Mouse (Mus musculus): ENCODE measurements around the gene Cyth3. TPM values are rescaled to one million over a fixed set of nuclear protein-coding genes. Genes with fewer than 3 reads are reported as not detected.
A peak's percentile ranks its signal among the peaks of the same experiment; 100 is the strongest.

The Cyth3 gene
- polyA plus RNA-seq, 1 experiment from 2014 or later = 40.7 TPM

- WGBS = 96% methylated on average over 3 of the region's 3 CpGs
- Histone ChIP-seq H3K9me3 (replicated peaks; ENCODE audit: control insufficient read depth, low read length, poor library complexity, severe bottlenecking) (no peaks in the 10 kb centered on the region), H3K36me3 (ENCODE audit: control insufficient read depth, insufficient read depth, low read length) (no peaks in the 10 kb centered on the region), H3K27ac (ENCODE audit: low read length) (no peak overlapping the region), H3K4me2 (ENCODE audit: low read length) (no peak overlapping the region), H3K27me3 (ENCODE audit: control insufficient read depth, insufficient read depth, low read depth, low read length) (no peaks in the 10 kb centered on the region), H3K9ac (ENCODE audit: low read depth, low read length) (no peak overlapping the region), H3K4me3 (ENCODE audit: low read depth, low read length) (no peak overlapping the region), H3K4me1 (ENCODE audit: control insufficient read depth, insufficient read depth, low read length) (peaks cover 10% of the 10 kb centered on the region)
- no peak for ATAC-seq
Measured at GRCm38 (mm10) chr5:143630214-143630613, 8.0 kb downstream of the Cyth3 start.

GRCm38 (mm10) chr5:143630738-143631137, 8.5 kb downstream of the Cyth3 start:
- Histone ChIP-seq H3K4me3 (ENCODE audit: low read depth, low read length) (no peak overlapping the region), H3K9ac (ENCODE audit: low read depth, low read length) (no peak overlapping the region), H3K4me2 (ENCODE audit: low read length) (no peak overlapping the region), H3K27me3 (ENCODE audit: control insufficient read depth, insufficient read depth, low read depth, low read length) (no peaks in the 10 kb centered on the region), H3K27ac (ENCODE audit: low read length) (no peak overlapping the region), H3K9me3 (replicated peaks; ENCODE audit: control insufficient read depth, low read length, poor library complexity, severe bottlenecking) (no peaks in the 10 kb centered on the region), H3K36me3 (ENCODE audit: control insufficient read depth, insufficient read depth, low read length) (no peaks in the 10 kb centered on the region), H3K4me1 (ENCODE audit: control insufficient read depth, insufficient read depth, low read length) (peaks cover 10% of the 10 kb centered on the region)
- ATAC-seq = no peak
- WGBS = 92% methylated on average over 8 of the region's 8 CpGs

DNA sequence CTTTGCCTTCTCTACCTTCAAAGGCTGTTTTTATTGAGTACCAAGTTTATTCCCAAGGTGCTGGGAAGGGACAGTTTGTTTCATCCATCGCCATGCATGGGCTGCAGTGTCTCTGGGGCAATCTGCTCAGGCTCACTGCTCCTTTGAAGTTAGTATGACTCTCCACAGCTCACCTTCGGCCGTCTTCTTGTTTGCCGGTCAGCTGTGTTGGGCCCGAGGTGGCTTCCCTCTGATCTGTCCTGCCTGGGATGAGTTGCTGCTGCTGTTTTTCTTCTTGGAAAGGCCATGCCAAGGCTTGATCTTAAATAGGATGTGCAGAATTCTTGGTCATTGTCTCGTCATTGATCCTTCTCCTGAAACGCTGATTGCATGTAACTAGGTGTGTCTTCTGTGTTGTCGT, 9.3 kb downstream of the Cyth3 start:
- Histone ChIP-seq H3K4me2 (ENCODE audit: low read length) (no peak overlapping the region), H3K4me1 (ENCODE audit: control insufficient read depth, insufficient read depth, low read length) (peaks cover 10% of the 10 kb centered on the region), H3K9ac (ENCODE audit: low read depth, low read length) (no peak overlapping the region), H3K36me3 (ENCODE audit: control insufficient read depth, insufficient read depth, low read length) (no peaks in the 10 kb centered on the region), H3K27me3 (ENCODE audit: control insufficient read depth, insufficient read depth, low read depth, low read length) (no peaks in the 10 kb centered on the region), H3K9me3 (replicated peaks; ENCODE audit: control insufficient read depth, low read length, poor library complexity, severe bottlenecking) (no peaks in the 10 kb centered on the region), H3K27ac (ENCODE audit: low read length) (no peak overlapping the region), H3K4me3 (ENCODE audit: low read depth, low read length) (no peak overlapping the region)
- 84% methylated on average over 8 of the region's 8 CpGs for WGBS
- no peak for ATAC-seq

GRCm38 (mm10) chr5:143632674-143633557, 10.7 kb downstream of the Cyth3 start:
- Histone ChIP-seq H3K27ac (ENCODE audit: low read length) (0 out of 2 replicates have a peak overlapping the region, but pooled peaks have one; percentile 7), H3K9me3 (replicated peaks; ENCODE audit: control insufficient read depth, low read length, poor library complexity, severe bottlenecking) (no peaks in the 10 kb centered on the region), H3K36me3 (ENCODE audit: control insufficient read depth, insufficient read depth, low read length) (no peaks in the 10 kb centered on the region), H3K27me3 (ENCODE audit: control insufficient read depth, insufficient read depth, low read depth, low read length) (no peaks in the 10 kb centered on the region), H3K4me2 (ENCODE audit: low read length) (no peak overlapping the region), H3K4me3 (ENCODE audit: low read depth, low read length) (no peak overlapping the region), H3K9ac (ENCODE audit: low read depth, low read length) (no peak overlapping the region), H3K4me1 (ENCODE audit: control insufficient read depth, insufficient read depth, low read length) (peaks cover 10% of the 10 kb centered on the region)
- 65% methylated on average over 9 of the region's 9 CpGs for WGBS
- no peak for ATAC-seq

DNA sequence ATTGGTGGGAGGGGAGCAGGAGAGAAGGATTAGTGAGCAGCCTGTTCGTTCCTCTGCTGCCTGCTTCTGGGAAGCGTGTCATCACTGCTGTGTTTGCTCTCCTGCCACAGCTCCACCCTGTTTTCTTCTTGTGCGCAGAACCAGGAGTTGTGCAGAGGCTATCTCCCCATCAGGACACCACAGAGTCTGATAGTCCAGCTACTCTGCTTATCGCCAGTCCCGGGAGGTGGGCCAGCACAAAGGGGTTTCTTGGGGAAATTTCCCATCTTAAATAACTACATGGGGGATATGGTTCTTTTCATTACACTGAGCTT, 11.3 kb downstream of the Cyth3 start:
- 42% methylated on average over 5 of the region's 5 CpGs for WGBS
- no peak overlapping the region for H3K9ac ChIP-seq (ENCODE audit: low read depth, low read length)

DNA sequence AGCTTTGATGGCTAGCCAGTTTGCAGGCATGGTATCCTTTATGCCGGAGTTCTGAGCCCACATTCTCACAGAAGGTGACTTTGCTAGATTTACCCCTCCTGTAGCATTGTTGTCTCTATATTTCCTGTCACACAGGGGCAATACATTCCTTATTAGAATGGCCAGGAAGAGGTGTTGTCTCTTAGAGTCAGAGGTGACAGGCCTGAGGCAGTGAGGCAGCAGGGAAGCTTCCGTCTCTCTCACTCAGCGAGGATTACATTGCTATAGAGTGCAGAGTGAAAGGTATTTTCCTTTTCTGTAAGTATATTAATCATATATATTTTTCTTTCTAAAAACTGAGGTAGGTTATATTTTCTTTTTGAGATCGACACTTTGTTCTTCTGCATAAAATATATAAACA, 11.6 kb downstream of the Cyth3 start:
- peak overlapping the region; percentile 7; the same call in 1 of the 2 replicates for H3K27ac ChIP-seq (ENCODE audit: low read length)
- H3K4me3 ChIP-seq (ENCODE audit: low read depth, low read length) = no peak overlapping the region
- H3K9me3 ChIP-seq (replicated peaks; ENCODE audit: control insufficient read depth, low read length, poor library complexity, severe bottlenecking) = no peaks in the 10 kb centered on the region
- H3K4me1 ChIP-seq (ENCODE audit: control insufficient read depth, insufficient read depth, low read length) = peaks cover 13% of the 10 kb centered on the region
- no peak overlapping the region for H3K4me2 ChIP-seq (ENCODE audit: low read length)
- H3K27me3 ChIP-seq (ENCODE audit: control insufficient read depth, insufficient read depth, low read depth, low read length) = no peaks in the 10 kb centered on the region
- no peak overlapping the region for H3K9ac ChIP-seq (ENCODE audit: low read depth, low read length)
- ATAC-seq = no peak
- WGBS = 70% methylated on average over 4 of the region's 4 CpGs
- no peaks in the 10 kb centered on the region for H3K36me3 ChIP-seq (ENCODE audit: control insufficient read depth, insufficient read depth, low read length)

More for the DNA sequence above, 11.3 kb downstream of the Cyth3 start:
- H3K27ac ChIP-seq (ENCODE audit: low read length) = peak overlapping the region; percentile 7; the same call in 1 of the 2 replicates
- no peak for ATAC-seq
- H3K27me3 ChIP-seq (ENCODE audit: control insufficient read depth, insufficient read depth, low read depth, low read length) = no peaks in the 10 kb centered on the region
- H3K4me3 ChIP-seq (ENCODE audit: low read depth, low read length) = no peak overlapping the region
- H3K36me3 ChIP-seq (ENCODE audit: control insufficient read depth, insufficient read depth, low read length) = no peaks in the 10 kb centered on the region
- H3K4me2 ChIP-seq (ENCODE audit: low read length) = no peak overlapping the region
- H3K9me3 ChIP-seq (replicated peaks; ENCODE audit: control insufficient read depth, low read length, poor library complexity, severe bottlenecking) = no peaks in the 10 kb centered on the region
- H3K4me1 ChIP-seq (ENCODE audit: control insufficient read depth, insufficient read depth, low read length) = peaks cover 13% of the 10 kb centered on the region

GRCm38 (mm10) chr5:143634550-143635112, 12.4 kb downstream of the Cyth3 start:
- ATAC-seq = no peak; the same call in 1 of the 2 replicates
- Histone ChIP-seq H3K4me3 (ENCODE audit: low read depth, low read length) (no peak overlapping the region), H3K4me1 (ENCODE audit: control insufficient read depth, insufficient read depth, low read length) (peaks cover 13% of the 10 kb centered on the region), H3K9ac (ENCODE audit: low read depth, low read length) (0 out of 2 replicates have a peak overlapping the region, but pooled peaks have one; percentile 10), H3K36me3 (ENCODE audit: control insufficient read depth, insufficient read depth, low read length) (no peaks in the 10 kb centered on the region), H3K27ac (ENCODE audit: low read length) (no peak overlapping the region), H3K27me3 (ENCODE audit: control insufficient read depth, insufficient read depth, low read depth, low read length) (no peaks in the 10 kb centered on the region), H3K9me3 (replicated peaks; ENCODE audit: control insufficient read depth, low read length, poor library complexity, severe bottlenecking) (no peaks in the 10 kb centered on the region), H3K4me2 (ENCODE audit: low read length) (no peak overlapping the region)
- 68% methylated on average over 12 of the region's 12 CpGs for WGBS

- no peak overlapping the region for H3K4me2 ChIP-seq (ENCODE audit: low read length)
- no peaks in the 10 kb centered on the region for H3K27me3 ChIP-seq (ENCODE audit: control insufficient read depth, insufficient read depth, low read depth, low read length)
- no peaks in the 10 kb centered on the region for H3K9me3 ChIP-seq (replicated peaks; ENCODE audit: control insufficient read depth, low read length, poor library complexity, severe bottlenecking)
- H3K4me1 ChIP-seq (ENCODE audit: control insufficient read depth, insufficient read depth, low read length) = peaks cover 13% of the 10 kb centered on the region
- no peak overlapping the region for H3K4me3 ChIP-seq (ENCODE audit: low read depth, low read length)
- no peak overlapping the region for H3K27ac ChIP-seq (ENCODE audit: low read length)
- WGBS = 75% methylated on average over 11 of the region's 11 CpGs
- ATAC-seq = no peak
- H3K36me3 ChIP-seq (ENCODE audit: control insufficient read depth, insufficient read depth, low read length) = no peaks in the 10 kb centered on the region
- H3K9ac ChIP-seq (ENCODE audit: low read depth, low read length) = no peak overlapping the region
Measured at GRCm38 (mm10) chr5:143635358-143635757, 13.1 kb downstream of the Cyth3 start.

DNA sequence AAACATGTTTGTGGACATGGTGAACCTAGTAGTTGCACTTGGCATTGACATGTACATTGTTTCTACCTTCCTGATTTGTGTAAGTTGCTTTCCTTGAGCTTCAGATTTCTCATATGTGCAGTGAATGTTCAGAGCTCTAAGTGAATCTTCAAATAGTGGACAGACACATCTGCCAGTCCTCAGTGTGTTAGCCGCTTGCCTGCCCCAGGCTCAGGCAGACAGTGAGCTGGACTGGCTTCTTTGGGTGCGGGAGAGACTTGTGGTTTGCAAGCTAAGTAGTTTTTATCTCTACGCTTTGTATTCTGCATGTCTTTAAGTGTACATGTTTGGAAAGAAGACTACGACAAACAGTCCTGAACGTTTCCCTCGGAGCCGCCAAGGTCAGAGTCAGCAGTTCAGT, 13.9 kb downstream of the Cyth3 start:
- 74% methylated on average over 7 of the region's 7 CpGs for WGBS

More for the DNA sequence above, 13.9 kb downstream of the Cyth3 start:
- Histone ChIP-seq H3K27ac (ENCODE audit: low read length) (no peak overlapping the region), H3K4me3 (ENCODE audit: low read depth, low read length) (no peak overlapping the region), H3K36me3 (ENCODE audit: control insufficient read depth, insufficient read depth, low read length) (no peaks in the 10 kb centered on the region), H3K4me1 (ENCODE audit: control insufficient read depth, insufficient read depth, low read length) (peaks cover 13% of the 10 kb centered on the region), H3K4me2 (ENCODE audit: low read length) (no peak overlapping the region), H3K9ac (ENCODE audit: low read depth, low read length) (no peak overlapping the region), H3K9me3 (replicated peaks; ENCODE audit: control insufficient read depth, low read length, poor library complexity, severe bottlenecking) (no peaks in the 10 kb centered on the region), H3K27me3 (ENCODE audit: control insufficient read depth, insufficient read depth, low read depth, low read length) (no peaks in the 10 kb centered on the region)
- ATAC-seq = no peak
